Mouse (Mus musculus): ENCODE results near the gene D10Jhu81e. TPM values are rescaled to one million over a fixed set of nuclear protein-coding genes. Genes with fewer than 3 reads are reported as not detected.
"Not testable (repeated sequence)": the region's sequence is repeated elsewhere in the genome, so short reads cannot be mapped to it uniquely, and the experiment has no call there.

The D10Jhu81e gene
- polyA plus RNA-seq, 1 experiment from 2014 or later: 88.8 TPM

GRCm38 (mm10) chr10:78137191-78137590 is 32.4 kb downstream of the D10Jhu81e start:
- in situ Hi-C loops (cut with MboI; ENCODE audit: low pct_unique_long_range_greater_than_20kb): no loop called here
- CTCF ChIA-PET: no interaction called here
- H3K27me3 ChIP-seq: no peaks in the 10 kb centered on the region
- ATAC-seq (no peak), DNase-seq (ENCODE audit: low read depth, low spot score) (no peak)
- no peak for TF ChIP-seq CTCF (IDR thresholded peaks at IDR 0.05)
- POLR2A ChIA-PET: no interaction called here

GRCm38 (mm10) chr10:78135947-78136346 is 33.6 kb downstream of the D10Jhu81e start:
- in situ Hi-C loops (cut with MboI; ENCODE audit: low pct_unique_long_range_greater_than_20kb): no loop called here
- DNase-seq (ENCODE audit: low read depth, low spot score) (no peak), ATAC-seq (no peak)
- ChIA-PET POLR2A (interaction anchor here (1.1 kb wide), 1 partner anchor 9 kb away, joined by 3 read pairs; no protein-coding TSS in a partner anchor), CTCF (no interaction called here)
- no peak for TF ChIP-seq CTCF (IDR thresholded peaks at IDR 0.05)
- H3K27me3 ChIP-seq: no peaks in the 10 kb centered on the region

GRCm38 (mm10) chr10:78134975-78135798 is 34.4 kb downstream of the D10Jhu81e start:
- ChIA-PET POLR2A (interaction anchor here (1.1 kb wide), 1 partner anchor 8 kb away, joined by 3 read pairs; no protein-coding TSS in a partner anchor), CTCF (no interaction called here)
- no peaks in the 10 kb centered on the region for H3K27me3 ChIP-seq
- DNase-seq (ENCODE audit: low read depth, low spot score): no peak
- in situ Hi-C loops (cut with MboI; ENCODE audit: low pct_unique_long_range_greater_than_20kb): no loop called here
- no peak for TF ChIP-seq CTCF (IDR thresholded peaks at IDR 0.05)
- no peak for ATAC-seq

GRCm38 (mm10) chr10:78134400-78134799 is 35.2 kb downstream of the D10Jhu81e start:
- POLR2A ChIA-PET: no interaction called here
- H3K27me3 ChIP-seq: no peaks in the 10 kb centered on the region
- ATAC-seq: no peak
- DNase-seq (ENCODE audit: low read depth, low spot score): no peak
- in situ Hi-C loops (cut with MboI; ENCODE audit: low pct_unique_long_range_greater_than_20kb): no loop called here
- no peak for TF ChIP-seq CTCF (IDR thresholded peaks at IDR 0.05)
- CTCF ChIA-PET: no interaction called here

- in situ Hi-C loops (cut with MboI; ENCODE audit: low pct_unique_long_range_greater_than_20kb): no loop called here
- no peak for DNase-seq (ENCODE audit: low read depth, low spot score)
- ATAC-seq: no peak
- no peak for TF ChIP-seq CTCF (IDR thresholded peaks at IDR 0.05)
- H3K27me3 ChIP-seq: no peaks in the 10 kb centered on the region
- CTCF ChIA-PET: no interaction called here
- POLR2A ChIA-PET: no interaction called here
Measured at GRCm38 (mm10) chr10:78129998-78130397, 39.6 kb downstream of the D10Jhu81e start.

- ATAC-seq (no peak), DNase-seq (ENCODE audit: low read depth, low spot score) (no peak)
- ChIA-PET POLR2A (no interaction called here), CTCF (no interaction called here)
- in situ Hi-C loops (cut with MboI; ENCODE audit: low pct_unique_long_range_greater_than_20kb): no loop called here
- no peaks in the 10 kb centered on the region for H3K27me3 ChIP-seq
- TF ChIP-seq CTCF (IDR thresholded peaks at IDR 0.05): no peak
Measured at GRCm38 (mm10) chr10:78129423-78129822, 40.2 kb downstream of the D10Jhu81e start.

- no peaks in the 10 kb centered on the region for H3K27me3 ChIP-seq
- no peak for DNase-seq (ENCODE audit: low read depth, low spot score)
- in situ Hi-C loops (cut with MboI; ENCODE audit: low pct_unique_long_range_greater_than_20kb): no loop called here
- POLR2A ChIA-PET: no interaction called here
- no peak for ATAC-seq
- TF ChIP-seq CTCF (IDR thresholded peaks at IDR 0.05): no peak
- CTCF ChIA-PET: no interaction called here
Measured at GRCm38 (mm10) chr10:78128647-78129046, 40.9 kb downstream of the D10Jhu81e start.

GRCm38 (mm10) chr10:78127931-78128330 is 41.7 kb downstream of the D10Jhu81e start:
- ATAC-seq: no peak
- ChIA-PET CTCF (interaction anchor here (1.4 kb wide), 1 partner anchor 16 kb away, joined by 5 read pairs; no protein-coding TSS in a partner anchor), POLR2A (no interaction called here)
- DNase-seq (ENCODE audit: low read depth, low spot score): no peak
- in situ Hi-C loops (cut with MboI; ENCODE audit: low pct_unique_long_range_greater_than_20kb): no loop called here
- no peaks in the 10 kb centered on the region for H3K27me3 ChIP-seq
- TF ChIP-seq CTCF (IDR thresholded peaks at IDR 0.05): no peak

GRCm38 (mm10) chr10:78127046-78127870 is 42.3 kb downstream of the D10Jhu81e start:
- in situ Hi-C loops (cut with MboI; ENCODE audit: low pct_unique_long_range_greater_than_20kb): no loop called here
- TF ChIP-seq CTCF (IDR thresholded peaks at IDR 0.05): no peak
- no peak for DNase-seq (ENCODE audit: low read depth, low spot score)
- POLR2A ChIA-PET: interaction anchor here (0.8 kb wide), 1 partner anchor 8 kb away, joined by 3 read pairs; no protein-coding TSS in a partner anchor
- ATAC-seq: no peak
- no peaks in the 10 kb centered on the region for H3K27me3 ChIP-seq
- CTCF ChIA-PET: interaction anchor here (1.2 to 1.4 kb wide), 2 partner anchors 17 to 18 kb away, joined by 3 to 5 read pairs; no protein-coding TSS in a partner anchor

GRCm38 (mm10) chr10:78126311-78126710 is 43.3 kb downstream of the D10Jhu81e start:
- in situ Hi-C loops (cut with MboI; ENCODE audit: low pct_unique_long_range_greater_than_20kb): no loop called here
- no peak for TF ChIP-seq CTCF (IDR thresholded peaks at IDR 0.05)
- H3K27me3 ChIP-seq: no peaks in the 10 kb centered on the region
- ChIA-PET CTCF (interaction anchor here (1.2 to 1.4 kb wide), 2 partner anchors 17 to 18 kb away, joined by 3 to 5 read pairs; no protein-coding TSS in a partner anchor), POLR2A (interaction anchor here (0.6 kb wide), 1 partner anchor 14 kb away, joined by 3 read pairs; no protein-coding TSS in a partner anchor)
- no peak for DNase-seq (ENCODE audit: low read depth, low spot score)
- ATAC-seq: no peak

- CTCF ChIA-PET; in situ Hi-C loops (cut with MboI; ENCODE audit: low pct_unique_long_range_greater_than_20kb); H3K27me3 ChIP-seq; POLR2A ChIA-PET; ATAC-seq; DNase-seq (ENCODE audit: low read depth, low spot score): not testable (repeated sequence)
Measured at GRCm38 (mm10) chr10:78125061-78125460, 44.5 kb downstream of the D10Jhu81e start.

- DNase-seq (ENCODE audit: low read depth, low spot score); ATAC-seq; CTCF ChIA-PET; in situ Hi-C loops (cut with MboI; ENCODE audit: low pct_unique_long_range_greater_than_20kb); H3K27me3 ChIP-seq; POLR2A ChIA-PET: not testable (repeated sequence)
Measured at GRCm38 (mm10) chr10:78124137-78124536, 45.4 kb downstream of the D10Jhu81e start.

All from Patski (cell line).